In genomic region chr6:91277549-91277948, GRCm38 (mm10) we compare ENCODE assay signal across 9 mouse cellular contexts.
DNase-seq lines count a peak whose midpoint lies in the region; ATAC-seq and TF ChIP-seq lines count a peak whose summit lies in the region.
"Had no signal": no experiment of that assay in that cellular context is flagged by ENCODE, and none has a peak within 500 bp of the region (broad histone marks: within the 10 kb centered on the region; RNA-seq: fewer than 3 reads in every experiment).

No protein-coding gene starts in this region.

- no peak overlapping the region for H3K4me3 ChIP-seq in kidney, adult 2 months (ENCODE audit: insufficient read depth, low read depth, low read length)
- no peak overlapping the region for H3K4me3 ChIP-seq in kidney, embryonic 14.5 days (ENCODE audit: low read length)
- H3K4me3 ChIP-seq: lung, embryonic 15.5 days had no signal

- ATAC-seq in kidney, embryonic 14.5 days (ENCODE audit: low FRiP score, low TSS enrichment): no peak

- H3K9ac ChIP-seq in kidney, embryonic 14.5 days (ENCODE audit: low read depth, low read length): no peak overlapping the region
- H3K9ac ChIP-seq: lung, embryonic 15.5 days had no signal

- DNase-seq in kidney, adult 2 months: peak; percentile 33
- DNase-seq in MN1 (ENCODE audit: low spot score): peak; percentile 74
- peak; percentile 71 to 79 for DNase-seq in cerebellum, postnatal 36 days
- peak; percentile 49 to 66 for DNase-seq in gastrocnemius, postnatal 4 days (ENCODE audit: low spot score in 2 of 2)
- peak; percentile 62 to 64 for DNase-seq in left cerebral cortex, postnatal 25 days (ENCODE audit: low spot score in 2 of 2)
- peak; percentile 58 for DNase-seq in ovary, postnatal 14 days (ENCODE audit: low spot score)
- DNase-seq in yolk sac, embryonic 10.5 days (ENCODE audit: low spot score): no peak

- WGBS in kidney, adult 2 months: 3% methylated on average over 7 of the region's 7 CpGs
- WGBS in kidney, embryonic 14.5 days: 2% methylated on average over 7 of the region's 7 CpGs

- peak; percentile 81 for TF ChIP-seq CTCF in kidney, adult 2 months (conservative IDR thresholded peaks at IDR 0.05; ENCODE audit: insufficient read depth, insufficient read length, low read depth, low read length)

- TF ChIP-seq POLR2A in kidney, adult 2 months (IDR thresholded peaks at IDR 0.05; ENCODE audit: low read depth, low read length): no peak

- H3K9me3 ChIP-seq in kidney, embryonic 14.5 days (ENCODE audit: control insufficient read depth, low read length): no peaks in the 10 kb centered on the region
- H3K9me3 ChIP-seq: lung, embryonic 15.5 days had no signal

- H3K4me2 ChIP-seq in kidney, embryonic 14.5 days (replicated peaks; ENCODE audit: low read depth, low read length): no peak overlapping the region
- H3K4me2 ChIP-seq: lung, embryonic 15.5 days had no signal

- H3K36me3 ChIP-seq in kidney, adult 2 months (ENCODE audit: control insufficient read depth, insufficient read depth, low read length): no peaks in the 10 kb centered on the region
- H3K36me3 ChIP-seq in kidney, embryonic 14.5 days (ENCODE audit: control insufficient read depth, insufficient read depth, low read length): no peaks in the 10 kb centered on the region
- H3K36me3 ChIP-seq: lung, embryonic 15.5 days had no signal

- no peaks in the 10 kb centered on the region for H3K4me1 ChIP-seq in kidney, adult 2 months (ENCODE audit: control insufficient read depth, insufficient read depth, low read length)
- H3K4me1 ChIP-seq in kidney, embryonic 14.5 days (ENCODE audit: control insufficient read depth, insufficient read depth, low read length): no peaks in the 10 kb centered on the region
- H3K4me1 ChIP-seq: lung, embryonic 15.5 days had no signal

- no peak overlapping the region for H3K27ac ChIP-seq in kidney, adult 2 months (ENCODE audit: insufficient read depth, low read depth, low read length)
- no peak overlapping the region for H3K27ac ChIP-seq in kidney, embryonic 14.5 days (ENCODE audit: low read depth, low read length)
- H3K27ac ChIP-seq: lung, embryonic 15.5 days had no signal

- intact Hi-C loops in left cerebral cortex, postnatal 25 days (cut with DNase I): loop anchor here (2.0 kb wide), 1 partner anchor 105 kb away; no protein-coding TSS in a partner anchor

- no peaks in the 10 kb centered on the region for H3K27me3 ChIP-seq in kidney, adult 2 months (replicated peaks; ENCODE audit: control insufficient read depth, insufficient read depth, low read length)
- peaks cover 6% of the 10 kb centered on the region; the same call in 1 of the 2 replicates for H3K27me3 ChIP-seq in kidney, embryonic 14.5 days (ENCODE audit: control insufficient read depth, insufficient read depth, low read length)
